Mouse (Mus musculus): ENCODE measurements around the gene Scamp5. TPM values are rescaled to one million over a fixed set of nuclear protein-coding genes. Genes with fewer than 3 reads are reported as not detected.

Scamp5 gene
- total RNA-seq (2021) = 1 to 10 TPM in 1 of 2 experiments, under 1 TPM in 1; 0.98 to 1.2 TPM
- long read RNA-seq, experiment 1 = 0 reads
- long read RNA-seq, experiment 2, partial matches to known transcripts = 0 of 1 reads
- long read RNA-seq, experiment 2, other reads (novel, unspliced or antisense) = 1 of 1 reads

GRCm38 (mm10) chr9:57467896-57468549 lies at the start of gene Scamp5:
TSS of gene Scamp5 (minus strand) at chr9:57468060.
- DNase-seq (ENCODE audit: low spot score) = peak; percentile 76

- DNase-seq (ENCODE audit: low spot score) = peak; percentile 48
Measured at GRCm38 (mm10) chr9:57517113-57517512, 49.3 kb upstream of the Scamp5 start.

- DNase-seq (ENCODE audit: low spot score) = no peak
Measured at GRCm38 (mm10) chr9:57510577-57510976, 42.7 kb upstream of the Scamp5 start.

GRCm38 (mm10) chr9:57505700-57506099 lies 37.8 kb upstream of the Scamp5 start:
- no peak for DNase-seq (ENCODE audit: low spot score)

GRCm38 (mm10) chr9:57504891-57505290 lies 37.0 kb upstream of the Scamp5 start:
- no peak for DNase-seq (ENCODE audit: low spot score)

GRCm38 (mm10) chr9:57504381-57504700 lies 36.5 kb upstream of the Scamp5 start:
- peak; percentile 29 for DNase-seq (ENCODE audit: low spot score)

GRCm38 (mm10) chr9:57503622-57504380 lies 35.9 kb upstream of the Scamp5 start, which contains the start of gene Rpp25:
TSS of gene Rpp25 (plus strand) at chr9:57504026.
- peak; percentile 38 for DNase-seq (ENCODE audit: low spot score)

- no peak for DNase-seq (ENCODE audit: low spot score)
Measured at GRCm38 (mm10) chr9:57502911-57503621, 35.2 kb upstream of the Scamp5 start.

GRCm38 (mm10) chr9:57501861-57502260 lies 34.0 kb upstream of the Scamp5 start:
- DNase-seq (ENCODE audit: low spot score) = no peak

GRCm38 (mm10) chr9:57501452-57501851 lies 33.6 kb upstream of the Scamp5 start:
- no peak for DNase-seq (ENCODE audit: low spot score)

GRCm38 (mm10) chr9:57498536-57498935 lies 30.7 kb upstream of the Scamp5 start:
- no peak for DNase-seq (ENCODE audit: low spot score)

GRCm38 (mm10) chr9:57497236-57497635 lies 29.4 kb upstream of the Scamp5 start:
- DNase-seq (ENCODE audit: low spot score) = no peak

- DNase-seq (ENCODE audit: low spot score) = no peak
Measured at GRCm38 (mm10) chr9:57494970-57495369, 27.1 kb upstream of the Scamp5 start.

GRCm38 (mm10) chr9:57493532-57493931 lies 25.7 kb upstream of the Scamp5 start:
- no peak for DNase-seq (ENCODE audit: low spot score)

GRCm38 (mm10) chr9:57487807-57488206 lies 19.9 kb upstream of the Scamp5 start:
- DNase-seq (ENCODE audit: low spot score) = no peak

- DNase-seq (ENCODE audit: low spot score) = peak; percentile 82
Measured at GRCm38 (mm10) chr9:57485774-57486173, 17.9 kb upstream of the Scamp5 start.

GRCm38 (mm10) chr9:57468914-57469313 lies 1.1 kb upstream of the Scamp5 start:
- no peak for DNase-seq (ENCODE audit: low spot score)

- no peak for DNase-seq (ENCODE audit: low spot score)
Measured at GRCm38 (mm10) chr9:57467271-57467771, 539 bp downstream of the Scamp5 start.

GRCm38 (mm10) chr9:57466101-57466500 lies 1.8 kb downstream of the Scamp5 start:
- DNase-seq (ENCODE audit: low spot score) = no peak

- DNase-seq (ENCODE audit: low spot score) = no peak
Measured at GRCm38 (mm10) chr9:57462866-57463265, 5.0 kb downstream of the Scamp5 start.

GRCm38 (mm10) chr9:57459707-57460106 lies 8.2 kb downstream of the Scamp5 start:
- no peak for DNase-seq (ENCODE audit: low spot score)

- no peak for DNase-seq (ENCODE audit: low spot score)
Measured at GRCm38 (mm10) chr9:57453516-57453915, 14.3 kb downstream of the Scamp5 start.

Data from gastrocnemius, adult 18-20 months (tissue).